Mouse (Mus musculus): ENCODE results near the gene Espl1.

The Espl1 gene

DNA sequence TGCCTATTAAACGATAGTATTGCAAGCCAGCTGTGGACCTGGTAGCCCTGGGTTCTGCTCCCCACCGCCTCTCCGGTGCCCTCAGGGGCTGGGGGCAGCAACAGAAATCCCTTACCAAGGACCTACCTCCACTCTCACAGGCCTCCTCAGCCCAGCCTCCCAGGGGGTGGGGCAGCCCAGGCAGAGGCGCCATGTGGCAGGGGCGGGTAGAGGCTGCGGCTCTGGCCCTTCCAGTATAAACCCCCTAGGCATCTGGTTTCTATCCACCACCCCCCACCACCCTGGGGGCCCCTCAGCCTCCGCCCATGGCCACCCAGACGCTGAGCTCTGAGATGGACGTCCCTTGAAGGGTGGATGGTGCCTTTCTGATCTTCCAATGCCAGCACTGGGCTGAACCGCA lies 74.7 kb downstream of the Espl1 start:
- no peak for DNase-seq (ENCODE audit: low spot score in 2 of 2)

Data from right cerebral cortex, postnatal 10 days (tissue).